Mouse (Mus musculus) stomach, embryonic 14.5 days (tissue): Measurements from ENCODE around the gene Nt5c1b. TPM values are rescaled to one million over a fixed set of nuclear protein-coding genes. Genes with fewer than 3 reads are reported as not detected.

Experiments
- polyA plus RNA-seq: library from polyadenylated mRNA; unstranded; fragments of >200 nt; fragmentation: Nextera tagmentation; extraction: Ambion mirVana; gene quantifications from 2 replicates; pipeline ENCODE4 v1.2.1, GENCODE M21; 2014

Gene Nt5c1b
- polyA plus RNA-seq, 1 experiment from 2014 or later = not detected

Other genes starting within 250 kb of the Nt5c1b start
- 43.6 and 45.9 TPM in 2 replicates for gene Rdh14, start 20.8 kb downstream of the Nt5c1b start, polyA plus RNA-seq